Mouse (Mus musculus) common myeloid progenitor, adult 5-6 weeks (primary cell): ENCODE measurements around the gene Trdmt1. TPM values are rescaled to one million over a fixed set of nuclear protein-coding genes. Genes with fewer than 3 reads are reported as not detected.
A peak's percentile ranks its signal among the peaks of the same experiment; 100 is the strongest.

Experiments
- ATAC-seq: replicated peaks from 2 replicates; pipeline ENCODE4 v1.8.0; 2016; ENCODE audit warnings: low read depth, mild to moderate bottlenecking, moderate TSS enrichment, inconsistent platforms; ENCODE audit not compliant: poor library complexity, severe bottlenecking
- total RNA-seq: library from RNA; stranded (forward); fragments of 200-1000, 187-1606 nt; gene quantifications from 2 replicates; pipeline ENCODE4 v1.2.3, GENCODE M21; 2017

The Trdmt1 gene
- total RNA-seq, 1 experiment from 2014 or later = 11.3 TPM

GRCm38 (mm10) chr2:13558607-13559262 lies 14.3 kb upstream of the Trdmt1 start:
- ATAC-seq = peak; percentile 95

- peak; percentile 53 for ATAC-seq
These were observed 12.9 kb upstream of the Trdmt1 start for GRCm38 (mm10) chr2:13557145-13558030.

GRCm38 (mm10) chr2:13556239-13556638 lies 11.8 kb upstream of the Trdmt1 start:
- ATAC-seq = no peak

GRCm38 (mm10) chr2:13553966-13554365 lies 9.5 kb upstream of the Trdmt1 start:
- ATAC-seq = no peak

- no peak for ATAC-seq
These were observed 4.3 kb upstream of the Trdmt1 start for GRCm38 (mm10) chr2:13548749-13549148.

- peak; percentile 10; the same call in 1 of the 2 replicates for ATAC-seq
These were observed 846 bp downstream of the Trdmt1 start for GRCm38 (mm10) chr2:13543519-13544124.

GRCm38 (mm10) chr2:13539860-13540259 lies 4.6 kb downstream of the Trdmt1 start:
- ATAC-seq = 0 out of 2 replicates have a peak, but pooled peaks have one; percentile 15

- no peak; the same call in 1 of the 2 replicates for ATAC-seq
These were observed 5.6 kb downstream of the Trdmt1 start for GRCm38 (mm10) chr2:13538704-13539377.

GRCm38 (mm10) chr2:13538258-13538657 lies 6.2 kb downstream of the Trdmt1 start:
- ATAC-seq = peak; percentile 67

- ATAC-seq = peak; percentile 46
These were observed 6.7 kb downstream of the Trdmt1 start for GRCm38 (mm10) chr2:13537733-13538132.

GRCm38 (mm10) chr2:13536747-13537146 lies 7.7 kb downstream of the Trdmt1 start:
- ATAC-seq = no peak

- no peak for ATAC-seq
These were observed 13.8 kb downstream of the Trdmt1 start for GRCm38 (mm10) chr2:13530639-13531038.

- ATAC-seq = peak; percentile 56
These were observed 15.1 kb downstream of the Trdmt1 start for GRCm38 (mm10) chr2:13529253-13529933.

GRCm38 (mm10) chr2:13527531-13527930 lies 16.9 kb downstream of the Trdmt1 start:
- no peak for ATAC-seq

- no peak for ATAC-seq
These were observed 17.3 kb downstream of the Trdmt1 start for GRCm38 (mm10) chr2:13527125-13527524.

GRCm38 (mm10) chr2:13526205-13526604 lies 18.3 kb downstream of the Trdmt1 start:
- ATAC-seq = no peak

GRCm38 (mm10) chr2:13523540-13524456 lies 20.7 kb downstream of the Trdmt1 start:
- peak; percentile 58 for ATAC-seq

- no peak for ATAC-seq
These were observed 22.4 kb downstream of the Trdmt1 start for GRCm38 (mm10) chr2:13522106-13522505.

- no peak for ATAC-seq
These were observed 29.5 kb downstream of the Trdmt1 start for GRCm38 (mm10) chr2:13514949-13515348.
